Mouse (Mus musculus): ENCODE data around the gene Kcnj6. TPM values are rescaled to one million over a fixed set of nuclear protein-coding genes. Genes with fewer than 3 reads are reported as not detected.

Kcnj6 gene
- total RNA-seq, 2 experiments from 2014 or later = not detected

DNA sequence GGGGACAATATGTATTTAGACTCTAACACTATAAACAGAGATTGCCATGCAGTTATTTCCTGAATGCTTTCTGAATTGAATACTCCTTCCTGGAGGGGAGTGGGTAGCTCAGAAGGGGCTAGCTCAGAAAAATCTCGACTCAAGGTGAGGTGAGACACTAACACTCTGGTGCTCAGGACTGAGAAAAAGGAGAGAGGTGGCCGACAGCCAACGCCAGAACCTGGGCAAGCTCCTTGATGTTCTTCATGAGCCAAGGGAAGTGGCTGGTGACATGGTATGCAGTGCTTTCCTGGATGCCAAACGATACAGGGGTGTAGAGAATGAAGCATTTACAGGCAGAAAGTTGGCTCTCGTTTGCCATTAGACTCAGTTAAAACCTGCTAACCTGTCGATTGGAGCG, 48.3 kb downstream of the Kcnj6 start:
- ATAC-seq (replicated peaks; ENCODE audit: low FRiP score, low TSS enrichment, poor library complexity, severe bottlenecking) = no peak

DNA sequence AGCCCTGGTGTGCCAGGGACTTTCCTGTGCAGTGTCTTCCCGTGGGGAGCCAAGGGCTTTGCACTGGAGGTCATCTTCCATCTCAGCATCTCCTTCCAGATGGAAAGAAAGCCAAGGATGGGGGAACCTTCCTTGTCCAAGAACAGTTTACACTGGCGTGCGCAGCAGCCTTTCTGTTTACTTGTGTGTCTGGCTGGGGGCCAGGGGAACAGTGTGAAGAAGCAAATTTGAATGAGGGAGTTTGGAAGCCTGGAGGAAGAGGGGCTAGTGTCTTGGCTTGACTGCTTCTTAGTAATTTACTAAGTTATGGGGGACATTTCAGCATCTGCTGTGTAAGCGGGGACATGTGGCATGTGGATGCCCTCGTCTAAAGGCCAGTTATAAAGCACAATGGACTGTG, 50.7 kb downstream of the Kcnj6 start:
- no peak for ATAC-seq (replicated peaks; ENCODE audit: low FRiP score, low TSS enrichment, poor library complexity, severe bottlenecking)

GRCm38 (mm10) chr16:94932702-94933101, 64.8 kb downstream of the Kcnj6 start:
- no peak for ATAC-seq (replicated peaks; ENCODE audit: low FRiP score, low TSS enrichment, poor library complexity, severe bottlenecking)

DNA sequence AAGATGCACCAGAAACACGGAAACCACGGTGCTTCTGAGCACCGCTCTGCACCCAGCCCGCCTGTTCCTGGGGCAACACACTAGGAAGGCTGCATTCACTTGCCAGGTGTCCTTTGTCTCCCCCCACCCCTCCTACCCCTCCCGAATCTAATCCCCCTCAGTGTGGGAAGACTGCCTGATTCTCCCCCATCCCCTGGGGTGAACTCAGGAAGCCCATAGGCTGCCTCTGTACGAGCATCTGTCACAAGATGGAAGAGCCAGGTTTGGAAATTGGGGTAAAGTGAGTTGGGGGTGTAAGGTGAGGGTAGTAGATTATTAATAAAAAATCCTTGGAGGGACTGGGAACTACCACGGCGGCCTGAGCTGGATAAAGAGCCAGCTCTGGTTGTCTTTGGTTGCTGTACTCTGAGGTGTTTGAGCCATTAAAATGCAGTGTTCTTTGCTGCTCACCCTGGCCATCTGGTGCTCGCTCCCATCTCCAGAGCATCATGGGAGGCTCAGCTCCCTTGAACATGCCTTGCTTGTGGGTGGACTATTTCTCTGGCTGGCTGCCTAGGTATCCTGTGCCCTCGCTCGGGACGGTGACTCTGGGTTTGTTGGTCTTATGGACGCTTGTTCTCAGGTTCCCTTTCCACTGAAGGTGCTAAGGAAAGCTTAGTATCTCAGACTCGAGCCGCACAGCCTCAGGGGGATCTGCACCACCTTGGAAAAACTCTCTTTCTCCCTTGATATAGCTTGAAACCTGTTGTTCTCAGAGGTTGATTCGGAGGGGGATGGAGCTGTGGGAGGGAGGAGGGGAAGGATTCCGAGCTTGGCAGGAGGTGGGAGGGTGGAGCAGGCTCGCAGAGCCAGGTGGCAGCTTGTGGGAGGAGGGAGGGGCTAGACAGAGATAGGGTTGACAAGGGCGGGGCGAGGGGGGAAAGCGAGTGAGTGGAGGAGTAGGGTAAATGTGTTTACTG, 65.9 kb downstream of the Kcnj6 start:
- no peak for ATAC-seq (replicated peaks; ENCODE audit: low FRiP score, low TSS enrichment, poor library complexity, severe bottlenecking)

- ATAC-seq (replicated peaks; ENCODE audit: low FRiP score, low TSS enrichment, poor library complexity, severe bottlenecking) = no peak
Measured at GRCm38 (mm10) chr16:94925364-94925763, 72.1 kb downstream of the Kcnj6 start.

DNA sequence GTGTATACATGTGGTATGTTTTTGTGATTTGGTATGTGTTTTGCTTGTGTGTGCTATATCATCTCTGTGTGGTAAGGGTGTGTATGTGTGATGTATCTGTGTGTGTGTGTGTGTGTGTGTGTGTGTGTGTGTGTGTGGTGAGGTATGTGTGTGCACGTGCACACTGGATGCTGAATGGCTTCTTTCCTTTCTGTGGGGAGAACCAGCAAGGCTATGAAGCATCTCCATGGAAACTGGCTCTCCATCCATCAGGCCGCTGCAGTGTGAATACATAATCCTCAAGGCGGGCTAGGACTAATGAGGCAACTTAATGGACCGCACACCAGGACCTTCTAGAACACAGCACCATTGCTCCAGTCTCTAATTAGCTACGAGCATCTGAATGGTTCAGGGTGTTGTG, 78.3 kb downstream of the Kcnj6 start:
- no peak for ATAC-seq (replicated peaks; ENCODE audit: low FRiP score, low TSS enrichment, poor library complexity, severe bottlenecking)

GRCm38 (mm10) chr16:94906026-94906425, 91.5 kb downstream of the Kcnj6 start:
- ATAC-seq (replicated peaks; ENCODE audit: low FRiP score, low TSS enrichment, poor library complexity, severe bottlenecking) = no peak

GRCm38 (mm10) chr16:94898832-94899231, 98.7 kb downstream of the Kcnj6 start:
- no peak for ATAC-seq (replicated peaks; ENCODE audit: low FRiP score, low TSS enrichment, poor library complexity, severe bottlenecking)

- no peak for ATAC-seq (replicated peaks; ENCODE audit: low FRiP score, low TSS enrichment, poor library complexity, severe bottlenecking)
Measured at GRCm38 (mm10) chr16:94892162-94892650, 105.3 kb downstream of the Kcnj6 start.

DNA sequence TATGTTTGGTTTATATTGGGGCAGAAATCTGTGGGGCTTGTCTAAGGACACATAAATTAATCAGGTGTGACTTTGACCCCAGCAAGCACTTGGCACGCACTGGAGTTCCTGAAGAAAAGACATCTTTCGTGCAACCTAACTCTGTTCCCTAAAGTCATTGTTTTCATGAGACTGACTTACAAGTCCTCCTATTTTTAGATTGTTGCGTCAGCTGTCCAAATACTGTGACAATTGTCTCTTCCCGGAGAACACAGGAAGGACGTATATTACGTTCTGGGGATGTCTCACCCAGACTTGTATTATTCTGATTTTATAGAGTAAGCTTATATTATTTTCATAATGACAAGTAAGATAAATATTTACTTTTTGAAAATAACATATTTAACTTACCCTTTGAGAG, 106.9 kb downstream of the Kcnj6 start:
- ATAC-seq (replicated peaks; ENCODE audit: low FRiP score, low TSS enrichment, poor library complexity, severe bottlenecking) = no peak

- no peak for ATAC-seq (replicated peaks; ENCODE audit: low FRiP score, low TSS enrichment, poor library complexity, severe bottlenecking)
Measured at GRCm38 (mm10) chr16:94890056-94890455, 107.4 kb downstream of the Kcnj6 start.

- ATAC-seq (replicated peaks; ENCODE audit: low FRiP score, low TSS enrichment, poor library complexity, severe bottlenecking) = no peak
Measured at GRCm38 (mm10) chr16:94888554-94888953, 108.9 kb downstream of the Kcnj6 start.

DNA sequence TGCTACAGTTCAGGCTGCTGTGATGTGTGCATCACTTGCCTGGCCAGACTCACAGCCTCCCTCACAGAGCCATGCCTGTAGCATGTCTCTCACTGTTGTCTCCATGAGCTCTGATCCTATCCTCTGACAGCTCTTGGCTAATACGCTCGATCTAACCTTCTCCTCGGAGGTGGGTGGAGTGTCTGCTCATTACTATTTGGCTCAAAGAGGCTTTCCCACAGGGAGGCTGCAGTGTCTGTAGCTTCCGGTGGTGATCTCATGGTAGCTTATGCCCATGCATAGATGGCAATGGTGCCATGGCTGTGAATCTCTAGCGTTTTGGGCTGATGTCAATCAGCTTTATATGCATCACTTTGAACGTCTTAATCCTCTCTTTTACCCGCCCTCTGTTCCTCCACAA, 111.1 kb downstream of the Kcnj6 start:
- ATAC-seq (replicated peaks; ENCODE audit: low FRiP score, low TSS enrichment, poor library complexity, severe bottlenecking) = no peak

DNA sequence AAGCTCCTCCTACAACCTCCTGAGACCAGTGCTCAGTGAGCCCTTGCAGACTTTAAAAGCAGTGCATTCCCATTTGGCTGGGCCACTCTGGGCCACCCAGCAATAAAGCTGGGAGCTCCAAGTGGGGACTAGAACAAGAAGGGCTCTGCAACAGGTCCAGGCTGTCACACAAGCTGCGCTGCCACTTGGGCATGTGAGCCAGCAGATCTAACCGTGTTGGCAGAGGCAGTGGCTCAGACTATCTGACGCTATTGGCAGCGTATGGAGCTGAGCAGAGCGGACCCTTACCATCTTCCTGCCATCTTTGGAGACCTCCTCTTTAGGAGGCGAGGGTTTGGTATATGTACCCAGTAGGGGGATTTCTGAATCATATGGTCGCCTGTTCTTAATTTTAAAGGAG, 112.4 kb downstream of the Kcnj6 start:
- no peak for ATAC-seq (replicated peaks; ENCODE audit: low FRiP score, low TSS enrichment, poor library complexity, severe bottlenecking)

DNA sequence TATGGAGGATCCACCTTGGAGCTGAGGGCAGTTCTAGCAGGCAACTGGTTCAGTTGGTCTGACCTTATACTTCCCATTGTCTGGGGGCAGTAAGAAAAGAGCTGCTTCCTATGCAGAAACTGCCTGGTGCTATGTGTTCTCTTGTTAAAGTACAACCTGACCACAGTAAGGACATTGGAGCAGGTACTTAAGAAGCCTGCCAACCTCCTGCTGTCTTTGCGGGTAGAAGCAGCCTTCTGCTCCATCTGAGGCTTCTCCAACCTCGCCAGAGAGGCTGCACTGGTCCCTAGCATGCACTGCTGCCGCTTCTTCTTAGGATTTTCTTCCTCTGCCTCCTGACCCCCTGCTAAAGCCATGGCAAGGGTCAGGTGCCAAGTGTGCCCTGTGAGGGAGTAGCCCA, 113.6 kb downstream of the Kcnj6 start:
- ATAC-seq (replicated peaks; ENCODE audit: low FRiP score, low TSS enrichment, poor library complexity, severe bottlenecking) = no peak

DNA sequence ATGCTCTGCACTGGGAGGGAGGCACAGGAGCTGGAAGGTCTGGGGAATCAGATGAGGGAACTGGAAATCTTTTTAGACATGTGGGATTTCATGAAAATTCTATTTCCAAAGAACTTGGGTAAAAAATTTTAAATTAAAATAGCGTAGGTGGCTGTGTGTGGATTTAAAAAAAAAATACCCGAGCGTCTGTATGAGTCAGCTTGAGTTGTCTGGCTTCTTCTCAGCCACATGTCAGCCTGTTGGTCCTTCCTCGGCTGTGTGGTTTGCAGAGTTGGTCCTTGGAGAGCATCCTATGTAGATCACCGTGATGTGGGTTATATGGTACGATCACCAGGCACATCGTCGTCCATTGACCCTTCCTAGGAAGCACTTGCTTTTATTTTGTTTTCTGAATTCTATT, 114.3 kb downstream of the Kcnj6 start:
- ATAC-seq (replicated peaks; ENCODE audit: low FRiP score, low TSS enrichment, poor library complexity, severe bottlenecking) = no peak

GRCm38 (mm10) chr16:94882111-94882510, 115.4 kb downstream of the Kcnj6 start:
- no peak for ATAC-seq (replicated peaks; ENCODE audit: low FRiP score, low TSS enrichment, poor library complexity, severe bottlenecking)

DNA sequence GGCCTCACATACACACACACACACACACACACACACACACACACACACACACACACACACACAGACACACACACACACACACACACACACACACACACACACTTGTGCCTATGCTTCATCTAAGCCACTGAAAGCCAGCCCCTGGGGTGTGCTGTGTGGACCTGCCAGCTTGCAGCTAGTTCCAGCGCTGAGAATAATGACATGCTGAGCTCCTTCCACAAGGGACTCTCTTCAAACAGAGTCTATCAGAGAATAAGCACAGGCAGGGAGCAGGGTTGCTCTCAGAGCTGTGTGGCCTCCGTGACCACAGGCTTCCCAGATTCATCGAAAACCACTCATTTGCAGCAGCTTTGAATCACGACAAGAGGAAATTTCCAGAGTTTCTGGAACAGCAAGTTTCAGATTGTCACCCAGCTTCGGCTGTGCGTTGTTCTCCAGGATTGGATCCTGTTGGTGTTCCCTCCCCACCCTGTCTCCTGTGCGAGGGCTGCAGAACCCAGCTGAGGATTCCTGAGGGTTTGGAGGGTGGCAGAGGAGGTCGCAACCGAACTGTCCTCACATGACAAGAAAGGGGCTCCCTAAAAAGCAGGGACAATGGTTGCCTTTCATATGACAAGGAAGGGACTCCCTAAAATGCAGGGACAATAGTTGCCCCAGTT, 124.8 kb downstream of the Kcnj6 start:
- ATAC-seq (replicated peaks; ENCODE audit: low FRiP score, low TSS enrichment, poor library complexity, severe bottlenecking) = no peak

- ATAC-seq (replicated peaks; ENCODE audit: low FRiP score, low TSS enrichment, poor library complexity, severe bottlenecking) = no peak
Measured at GRCm38 (mm10) chr16:94868354-94868753, 129.1 kb downstream of the Kcnj6 start.

GRCm38 (mm10) chr16:94866300-94866956, 131.1 kb downstream of the Kcnj6 start:
- no peak for ATAC-seq (replicated peaks; ENCODE audit: low FRiP score, low TSS enrichment, poor library complexity, severe bottlenecking)
